Mouse (Mus musculus) intestine, embryonic 15.5 days (tissue): Measurements from ENCODE around the gene Cdc14a. TPM values are rescaled to one million over a fixed set of nuclear protein-coding genes. Genes with fewer than 3 reads are reported as not detected.

ENCODE experiments used
- ATAC-seq: fragments of 200-750 bp; cut with Nextera tagmentation; 2 replicates; pipeline ENCODE4 v1.8.0; 2017; ENCODE audit warnings: moderate TSS enrichment, moderate library complexity
- H3K27ac ChIP-seq: fragments of 300-500 bp; sonication (generic); 2 replicates; pipeline ENCODE4 v1.5.1; 2015; ENCODE audit warnings: mild to moderate bottlenecking, inconsistent platforms
- H3K27me3 ChIP-seq: fragments of 300-500 bp; sonication (generic); replicated peaks from 2 replicates; pipeline ENCODE4 v1.6.1; 2015; ENCODE audit warnings: inconsistent platforms
- H3K36me3 ChIP-seq: fragments of 300-500 bp; sonication (generic); 2 replicates; pipeline ENCODE4 v1.6.1; 2015; ENCODE audit warnings: inconsistent platforms
- H3K4me1 ChIP-seq: fragments of 300-500 bp; sonication (generic); replicated peaks from 2 replicates; pipeline ENCODE4 v1.6.1; 2015; ENCODE audit warnings: inconsistent platforms
- H3K4me2 ChIP-seq: fragments of 300-500 bp; sonication (generic); replicated peaks from 2 replicates; pipeline ENCODE4 v1.6.1; 2015; ENCODE audit warnings: mild to moderate bottlenecking, inconsistent platforms
- H3K4me3 ChIP-seq: fragments of 300-500 bp; sonication (generic); replicated peaks from 2 replicates; pipeline ENCODE4 v1.5.1; 2015; ENCODE audit warnings: inconsistent platforms
- H3K9ac ChIP-seq: fragments of 300-500 bp; sonication (generic); 2 replicates; pipeline ENCODE4 v1.6.1; 2015; ENCODE audit warnings: inconsistent platforms
- H3K9me3 ChIP-seq: fragments of 300-500 bp; sonication (generic); 2 replicates; pipeline ENCODE4 v1.6.1; 2016; ENCODE audit warnings: inconsistent platforms
- WGBS: fragments of 180-500 bp; shearing (Covaris S2); methylation state at CpG from one replicate; pipeline ENCODE4 v1.1.7; 2015; 5-methylcytosine and 5-hydroxymethylcytosine counted together
- polyA plus RNA-seq: library from polyadenylated mRNA; unstranded; fragments of >200 nt; fragmentation: Nextera tagmentation; extraction: Ambion mirVana; gene quantifications from 2 replicates; pipeline ENCODE4 v1.2.1, GENCODE M21; 2015

Cdc14a gene
- polyA plus RNA-seq, 1 experiment from 2014 or later = 6.2 TPM

GRCm38 (mm10) chr3:116242685-116243084, 181.1 kb downstream of the Cdc14a start:
- H3K27me3 ChIP-seq = no peaks in the 10 kb centered on the region
- no peaks in the 10 kb centered on the region for H3K9me3 ChIP-seq
- H3K4me1 ChIP-seq = no peaks in the 10 kb centered on the region
- no peak overlapping the region for H3K9ac ChIP-seq
- no peak overlapping the region for H3K4me3 ChIP-seq
- no peak for ATAC-seq
- WGBS = 83% methylated on average over 9 of the region's 9 CpGs
- no peak overlapping the region for H3K27ac ChIP-seq
- H3K4me2 ChIP-seq = no peak overlapping the region
- no peaks in the 10 kb centered on the region for H3K36me3 ChIP-seq

- Histone ChIP-seq H3K27me3 (no peaks in the 10 kb centered on the region), H3K9me3 (no peaks in the 10 kb centered on the region), H3K4me1 (no peaks in the 10 kb centered on the region), H3K9ac (no peak overlapping the region), H3K4me2 (no peak overlapping the region), H3K4me3 (no peak overlapping the region), H3K36me3 (no peaks in the 10 kb centered on the region), H3K27ac (no peak overlapping the region)
- no peak for ATAC-seq
- WGBS = 89% methylated on average over 5 of the region's 5 CpGs
Measured at GRCm38 (mm10) chr3:116237527-116237926, 186.3 kb downstream of the Cdc14a start.

GRCm38 (mm10) chr3:116236856-116237255, 187.0 kb downstream of the Cdc14a start:
- Histone ChIP-seq H3K27ac (no peak overlapping the region), H3K36me3 (no peaks in the 10 kb centered on the region), H3K4me2 (no peak overlapping the region), H3K9me3 (no peaks in the 10 kb centered on the region), H3K4me3 (no peak overlapping the region), H3K27me3 (no peaks in the 10 kb centered on the region), H3K4me1 (no peaks in the 10 kb centered on the region), H3K9ac (no peak overlapping the region)
- ATAC-seq = no peak
- WGBS = 75% methylated on average over 4 of the region's 4 CpGs

- Histone ChIP-seq H3K27ac (no peak overlapping the region), H3K4me2 (no peak overlapping the region), H3K36me3 (no peaks in the 10 kb centered on the region), H3K4me1 (no peaks in the 10 kb centered on the region; the same call in 1 of the 2 replicates), H3K9ac (no peak overlapping the region), H3K9me3 (no peaks in the 10 kb centered on the region), H3K27me3 (no peaks in the 10 kb centered on the region), H3K4me3 (no peak overlapping the region)
- ATAC-seq = no peak
- WGBS = 83% methylated on average over 3 of the region's 3 CpGs
Measured at GRCm38 (mm10) chr3:116233515-116233914, 190.3 kb downstream of the Cdc14a start.

GRCm38 (mm10) chr3:116232763-116233162, 191.1 kb downstream of the Cdc14a start:
- ATAC-seq = no peak
- no peaks in the 10 kb centered on the region for H3K27me3 ChIP-seq
- H3K4me2 ChIP-seq = no peak overlapping the region
- no peaks in the 10 kb centered on the region for H3K9me3 ChIP-seq
- no peak overlapping the region for H3K9ac ChIP-seq
- no peaks in the 10 kb centered on the region; the same call in 1 of the 2 replicates for H3K4me1 ChIP-seq
- 82% methylated on average over 5 of the region's 5 CpGs for WGBS
- H3K36me3 ChIP-seq = no peaks in the 10 kb centered on the region
- no peak overlapping the region for H3K4me3 ChIP-seq
- H3K27ac ChIP-seq = no peak overlapping the region

GRCm38 (mm10) chr3:116229336-116229735, 194.5 kb downstream of the Cdc14a start:
- Histone ChIP-seq H3K27me3 (no peaks in the 10 kb centered on the region), H3K9me3 (no peaks in the 10 kb centered on the region), H3K4me1 (no peaks in the 10 kb centered on the region; the same call in 1 of the 2 replicates), H3K9ac (no peak overlapping the region), H3K36me3 (no peaks in the 10 kb centered on the region), H3K27ac (no peak overlapping the region), H3K4me2 (no peak overlapping the region), H3K4me3 (no peak overlapping the region)
- 78% methylated on average over 4 of the region's 4 CpGs for WGBS
- no peak for ATAC-seq

GRCm38 (mm10) chr3:116228360-116229245, 195.2 kb downstream of the Cdc14a start:
- Histone ChIP-seq H3K27me3 (no peaks in the 10 kb centered on the region), H3K36me3 (no peaks in the 10 kb centered on the region), H3K9ac (no peak overlapping the region), H3K4me2 (no peak overlapping the region), H3K9me3 (no peaks in the 10 kb centered on the region), H3K4me3 (no peak overlapping the region), H3K27ac (no peak overlapping the region), H3K4me1 (no peaks in the 10 kb centered on the region; the same call in 1 of the 2 replicates)
- no peak for ATAC-seq
- 67% methylated on average over 11 of the region's 11 CpGs for WGBS

GRCm38 (mm10) chr3:116227383-116227782, 196.4 kb downstream of the Cdc14a start:
- H3K27ac ChIP-seq = no peak overlapping the region
- H3K27me3 ChIP-seq = no peaks in the 10 kb centered on the region
- H3K4me1 ChIP-seq = no peaks in the 10 kb centered on the region; the same call in 1 of the 2 replicates
- H3K9ac ChIP-seq = no peak overlapping the region
- no peaks in the 10 kb centered on the region for H3K9me3 ChIP-seq
- no peaks in the 10 kb centered on the region for H3K36me3 ChIP-seq
- WGBS = 65% methylated on average over 5 of the region's 5 CpGs
- no peak overlapping the region for H3K4me2 ChIP-seq
- no peak for ATAC-seq
- H3K4me3 ChIP-seq = no peak overlapping the region

- 87% methylated on average over 6 of the region's 6 CpGs for WGBS
- H3K4me1 ChIP-seq = no peaks in the 10 kb centered on the region; the same call in 1 of the 2 replicates
Measured at GRCm38 (mm10) chr3:116226915-116227314, 196.9 kb downstream of the Cdc14a start.

More at GRCm38 (mm10) chr3:116226915-116227314, 196.9 kb downstream of the Cdc14a start:
- Histone ChIP-seq H3K27me3 (no peaks in the 10 kb centered on the region), H3K27ac (no peak overlapping the region), H3K4me3 (no peak overlapping the region), H3K9me3 (no peaks in the 10 kb centered on the region), H3K4me2 (no peak overlapping the region), H3K36me3 (no peaks in the 10 kb centered on the region), H3K9ac (no peak overlapping the region)
- no peak for ATAC-seq

Other genes starting within 250 kb of the Cdc14a start
- 1.4 and 1.5 TPM in 2 replicates for gene Gpr88, start 170.5 kb downstream of the Cdc14a start, polyA plus RNA-seq
- 64.2 and 68.9 TPM in 2 replicates for gene Rtca, start 84.2 kb upstream of the Cdc14a start, polyA plus RNA-seq
- gene Dbt, start 89.0 kb upstream of the Cdc14a start, polyA plus RNA-seq = 18.1 and 20.8 TPM in 2 replicates
- 3.5 and 3.6 TPM in 2 replicates for gene Lrrc39, start 138.9 kb upstream of the Cdc14a start, polyA plus RNA-seq
- gene Sass6, start 170.9 kb upstream of the Cdc14a start, polyA plus RNA-seq = 18.0 and 20.1 TPM in 2 replicates
- gene Trmt13, start 190.6 kb upstream of the Cdc14a start, polyA plus RNA-seq = 21.9 and 22.9 TPM in 2 replicates
- gene Mfsd14a, start 238.6 kb upstream of the Cdc14a start, polyA plus RNA-seq = 82.6 and 87.3 TPM in 2 replicates